Mouse (Mus musculus): ENCODE results near the gene Tnfrsf12a. TPM values are rescaled to one million over a fixed set of nuclear protein-coding genes. Genes with fewer than 3 reads are reported as not detected.

Tnfrsf12a gene
- polyA plus RNA-seq, 1 experiment, result 32.4 TPM

GRCm38 (mm10) chr17:23627813-23628212, 49.5 kb downstream of the Tnfrsf12a start:
- Histone ChIP-seq H3K4me3 (replicated peaks; ENCODE audit: extremely low read depth, low read depth, low read length) (no peak overlapping the region), H3K4me1 (ENCODE audit: control insufficient read depth, insufficient read depth, low read length) (no peaks in the 10 kb centered on the region)
- TF ChIP-seq POLR2A (IDR thresholded peaks at IDR 0.05; ENCODE audit: borderline replicate concordance, extremely low read depth, low read depth, low read length) (no peak), CTCF (IDR thresholded peaks at IDR 0.05; ENCODE audit: insufficient read depth, low read length) (no peak)
- 29% methylated on average over 7 of the region's 7 CpGs for WGBS
- no peak for DNase-seq

Other genes starting within 250 kb of the Tnfrsf12a start
- gene Vmn2r117, start 197.8 kb downstream of the Tnfrsf12a start, polyA plus RNA-seq (2012; rRNA removed), result not detected in 2 replicates
- gene Zfp213, start 113.2 kb downstream of the Tnfrsf12a start, polyA plus RNA-seq (2012; rRNA removed), result 13.4 and 14.0 TPM in 2 replicates
- gene Zfp13, start 78.0 kb downstream of the Tnfrsf12a start, polyA plus RNA-seq (2012; rRNA removed), result 14.9 and 15.2 TPM in 2 replicates
- gene Zscan10, start 76.6 kb downstream of the Tnfrsf12a start, polyA plus RNA-seq (2012; rRNA removed), result 0.06 TPM in 1 of 2 replicates, not detected in the other
- gene Mmp25, start 32.2 kb downstream of the Tnfrsf12a start, polyA plus RNA-seq (2012; rRNA removed), result 0.70 and 1.0 TPM in 2 replicates
- 4.0 and 6.8 TPM in 2 replicates for gene Bicdl2, start 17.0 kb downstream of the Tnfrsf12a start, polyA plus RNA-seq (2012; rRNA removed)
- gene Hcfc1r1, start 3.9 kb downstream of the Tnfrsf12a start, polyA plus RNA-seq (2012; rRNA removed), result 284 and 321 TPM in 2 replicates
- gene Thoc6, start 3.6 kb downstream of the Tnfrsf12a start, polyA plus RNA-seq (2012; rRNA removed), result 18.1 and 20.6 TPM in 2 replicates
- gene Cldn6, start 1.8 kb upstream of the Tnfrsf12a start, polyA plus RNA-seq (2012; rRNA removed), result 0.57 and 0.86 TPM in 2 replicates
- 0.07 and 0.08 TPM in 2 replicates for gene Cldn9, start 6.6 kb upstream of the Tnfrsf12a start, polyA plus RNA-seq (2012; rRNA removed)
- not detected in 2 replicates for gene 1520401A03Rik, start 45.3 kb upstream of the Tnfrsf12a start, polyA plus RNA-seq (2012; rRNA removed)
- 21.8 and 25.3 TPM in 2 replicates for gene Pkmyt1, start 48.9 kb upstream of the Tnfrsf12a start, polyA plus RNA-seq (2012; rRNA removed)
- gene Paqr4, start 63.4 kb upstream of the Tnfrsf12a start, polyA plus RNA-seq (2012; rRNA removed), result 59.8 and 63.5 TPM in 2 replicates
- gene Kremen2, start 68.4 kb upstream of the Tnfrsf12a start, polyA plus RNA-seq (2012; rRNA removed), result 0.81 and 1.1 TPM in 2 replicates
- gene Flywch1, start 94.1 kb upstream of the Tnfrsf12a start, polyA plus RNA-seq (2012; rRNA removed), result 37.1 and 39.1 TPM in 2 replicates
- 8.0 and 8.8 TPM in 2 replicates for gene Flywch2, start 108.6 kb upstream of the Tnfrsf12a start, polyA plus RNA-seq (2012; rRNA removed)
- 538 and 681 TPM in 2 replicates for gene Srrm2, start 113.1 kb upstream of the Tnfrsf12a start, polyA plus RNA-seq (2012; rRNA removed)
- gene Elob, start 151.7 kb upstream of the Tnfrsf12a start, polyA plus RNA-seq (2012; rRNA removed), result 470 and 498 TPM in 2 replicates
- not detected in 2 replicates for gene Prss33, start 158.6 kb upstream of the Tnfrsf12a start, polyA plus RNA-seq (2012; rRNA removed)
- 5.1 TPM in 1 of 2 replicates, not detected in the other for gene Prss32, start 166.4 kb upstream of the Tnfrsf12a start, polyA plus RNA-seq (2012; rRNA removed)
- 0.66 and 0.78 TPM in 2 replicates for gene Prss41, start 166.7 kb upstream of the Tnfrsf12a start, polyA plus RNA-seq (2012; rRNA removed)
- gene Prss21, start 190.6 kb upstream of the Tnfrsf12a start, polyA plus RNA-seq (2012; rRNA removed), result not detected in 2 replicates
- not detected in 2 replicates for gene Dcpp1, start 203.4 kb upstream of the Tnfrsf12a start, polyA plus RNA-seq (2012; rRNA removed)
- gene Dcpp2, start 203.4 kb upstream of the Tnfrsf12a start, polyA plus RNA-seq (2012; rRNA removed), result not detected in 2 replicates
- gene Dcpp3, start 240.0 kb upstream of the Tnfrsf12a start, polyA plus RNA-seq (2012; rRNA removed), result not detected in 2 replicates

Data from lung, adult 2 months (tissue).